Mouse (Mus musculus): ENCODE data around the gene Bbs9. TPM values are rescaled to one million over a fixed set of nuclear protein-coding genes. Genes with fewer than 3 reads are reported as not detected.
"Not testable (repeated sequence)": the region's sequence is repeated elsewhere in the genome, so short reads cannot be mapped to it uniquely, and the experiment has no call there.

Gene Bbs9
- polyA plus RNA-seq, 1 experiment from 2014 or later: 5.8 TPM

GRCm38 (mm10) chr9:22448420-22448819, 27.1 kb upstream of the Bbs9 start:
- peaks cover 22% of the 10 kb centered on the region for H3K36me3 ChIP-seq (ENCODE audit: control insufficient read depth, insufficient read depth, low read length)
- ATAC-seq (ENCODE audit: low FRiP score, low TSS enrichment): no peak

GRCm38 (mm10) chr9:22449209-22449608, 26.3 kb upstream of the Bbs9 start:
- no peak for ATAC-seq (ENCODE audit: low FRiP score, low TSS enrichment)
- no peak for DNase-seq (ENCODE audit: low spot score)
- H3K9ac ChIP-seq (ENCODE audit: low read length): no peak overlapping the region
- H3K4me1 ChIP-seq (replicated peaks; ENCODE audit: control insufficient read depth, insufficient read depth): no peaks in the 10 kb centered on the region
- 78% methylated on average over 6 of the region's 6 CpGs for WGBS
- H3K4me3 ChIP-seq (ENCODE audit: low read depth, low read length): no peak overlapping the region
- H3K36me3 ChIP-seq (ENCODE audit: control insufficient read depth, insufficient read depth, low read length): peaks cover 23% of the 10 kb centered on the region
- TF ChIP-seq EP300 (optimal IDR thresholded peaks at IDR 0.05) (no peak), CTCF (IDR thresholded peaks at IDR 0.05; ENCODE audit: low read depth) (no peak)
- no peaks in the 10 kb centered on the region for H3K27me3 ChIP-seq (ENCODE audit: control insufficient read depth, insufficient read depth, low read length)
- no peak overlapping the region for H3K4me2 ChIP-seq (replicated peaks; ENCODE audit: low read depth)
- H3K27ac ChIP-seq (replicated peaks): no peak overlapping the region
- no peaks in the 10 kb centered on the region for H3K9me3 ChIP-seq (ENCODE audit: control insufficient read depth, low read length)

More at GRCm38 (mm10) chr9:22448420-22448819, 27.1 kb upstream of the Bbs9 start:
- TF ChIP-seq EP300 (optimal IDR thresholded peaks at IDR 0.05) (no peak), CTCF (IDR thresholded peaks at IDR 0.05; ENCODE audit: low read depth) (peak; percentile 47)
- H3K9ac ChIP-seq (ENCODE audit: low read length): no peak overlapping the region
- no peak for DNase-seq (ENCODE audit: low spot score)
- H3K4me1 ChIP-seq (replicated peaks; ENCODE audit: control insufficient read depth, insufficient read depth): no peaks in the 10 kb centered on the region
- H3K27me3 ChIP-seq (ENCODE audit: control insufficient read depth, insufficient read depth, low read length): no peaks in the 10 kb centered on the region
- no peak overlapping the region for H3K4me2 ChIP-seq (replicated peaks; ENCODE audit: low read depth)
- no peak overlapping the region for H3K27ac ChIP-seq (replicated peaks)
- H3K9me3 ChIP-seq (ENCODE audit: control insufficient read depth, low read length): no peaks in the 10 kb centered on the region
- no peak overlapping the region for H3K4me3 ChIP-seq (ENCODE audit: low read depth, low read length)
- WGBS: 89% methylated on average over 13 of the region's 13 CpGs

GRCm38 (mm10) chr9:22452697-22453096, 22.8 kb upstream of the Bbs9 start:
- Histone ChIP-seq H3K4me1 (replicated peaks; ENCODE audit: control insufficient read depth, insufficient read depth) (no peaks in the 10 kb centered on the region), H3K4me3 (ENCODE audit: low read depth, low read length) (no peak overlapping the region), H3K27ac (replicated peaks) (no peak overlapping the region), H3K4me2 (replicated peaks; ENCODE audit: low read depth) (no peak overlapping the region), H3K9me3 (ENCODE audit: control insufficient read depth, low read length) (no peaks in the 10 kb centered on the region), H3K27me3 (ENCODE audit: control insufficient read depth, insufficient read depth, low read length) (no peaks in the 10 kb centered on the region), H3K36me3 (ENCODE audit: control insufficient read depth, insufficient read depth, low read length) (peaks cover 39% of the 10 kb centered on the region), H3K9ac (ENCODE audit: low read length) (no peak overlapping the region)
- no peak for TF ChIP-seq EP300 (optimal IDR thresholded peaks at IDR 0.05)
- no peak for TF ChIP-seq CTCF (IDR thresholded peaks at IDR 0.05; ENCODE audit: low read depth)
- 95% methylated on average over 10 of the region's 10 CpGs for WGBS
- DNase-seq (ENCODE audit: low spot score) (no peak), ATAC-seq (ENCODE audit: low FRiP score, low TSS enrichment) (no peak)

- 70% methylated on average over 10 of the region's 10 CpGs for WGBS
- H3K9ac ChIP-seq (ENCODE audit: low read length): no peak overlapping the region
- H3K9me3 ChIP-seq (ENCODE audit: control insufficient read depth, low read length): no peaks in the 10 kb centered on the region
- peaks cover 36% of the 10 kb centered on the region for H3K36me3 ChIP-seq (ENCODE audit: control insufficient read depth, insufficient read depth, low read length)
- no peaks in the 10 kb centered on the region for H3K27me3 ChIP-seq (ENCODE audit: control insufficient read depth, insufficient read depth, low read length)
- no peak for DNase-seq (ENCODE audit: low spot score)
- ATAC-seq (ENCODE audit: low FRiP score, low TSS enrichment): peak; percentile 64
- no peak overlapping the region for H3K4me2 ChIP-seq (replicated peaks; ENCODE audit: low read depth)
- H3K4me3 ChIP-seq (ENCODE audit: low read depth, low read length): no peak overlapping the region
- H3K4me1 ChIP-seq (replicated peaks; ENCODE audit: control insufficient read depth, insufficient read depth): no peaks in the 10 kb centered on the region
- TF ChIP-seq CTCF (IDR thresholded peaks at IDR 0.05; ENCODE audit: low read depth) (no peak), EP300 (optimal IDR thresholded peaks at IDR 0.05) (no peak)
- no peak overlapping the region for H3K27ac ChIP-seq (replicated peaks)
These were observed 22.0 kb upstream of the Bbs9 start for GRCm38 (mm10) chr9:22453501-22453924.

- not testable (repeated sequence) for H3K27me3 ChIP-seq (ENCODE audit: control insufficient read depth, insufficient read depth, low read length); H3K4me2 ChIP-seq (replicated peaks; ENCODE audit: low read depth); H3K4me3 ChIP-seq (ENCODE audit: low read depth, low read length); H3K9ac ChIP-seq (ENCODE audit: low read length); DNase-seq (ENCODE audit: low spot score); H3K27ac ChIP-seq (replicated peaks); ATAC-seq (ENCODE audit: low FRiP score, low TSS enrichment); H3K4me1 ChIP-seq (replicated peaks; ENCODE audit: control insufficient read depth, insufficient read depth); H3K9me3 ChIP-seq (ENCODE audit: control insufficient read depth, low read length)
- WGBS: 87% methylated on average over 8 of the region's 8 CpGs
- H3K36me3 ChIP-seq (ENCODE audit: control insufficient read depth, insufficient read depth, low read length): peaks cover 31% of the 10 kb centered on the region
These were observed 21.5 kb upstream of the Bbs9 start, which contains the start of gene Gm17545 for GRCm38 (mm10) chr9:22453990-22454389. Gene Gm17545 (plus strand): TSS chr9:22454290.

- Histone ChIP-seq H3K27me3 (ENCODE audit: control insufficient read depth, insufficient read depth, low read length) (no peaks in the 10 kb centered on the region), H3K9ac (ENCODE audit: low read length) (no peak overlapping the region), H3K4me1 (replicated peaks; ENCODE audit: control insufficient read depth, insufficient read depth) (no peaks in the 10 kb centered on the region), H3K9me3 (ENCODE audit: control insufficient read depth, low read length) (no peaks in the 10 kb centered on the region), H3K36me3 (ENCODE audit: control insufficient read depth, insufficient read depth, low read length) (peaks cover 28% of the 10 kb centered on the region), H3K4me3 (ENCODE audit: low read depth, low read length) (no peak overlapping the region), H3K4me2 (replicated peaks; ENCODE audit: low read depth) (no peak overlapping the region), H3K27ac (replicated peaks) (no peak overlapping the region)
- DNase-seq (ENCODE audit: low spot score) (no peak), ATAC-seq (ENCODE audit: low FRiP score, low TSS enrichment) (no peak)
- TF ChIP-seq CTCF (IDR thresholded peaks at IDR 0.05; ENCODE audit: low read depth): no peak
- TF ChIP-seq EP300 (optimal IDR thresholded peaks at IDR 0.05): no peak
These were observed 20.5 kb upstream of the Bbs9 start for GRCm38 (mm10) chr9:22455041-22455440.
